Mouse (Mus musculus) G1E (cell line): ENCODE data around the gene Kcnk3.

Experiments used
- CTCF ChIP-seq: IDR thresholded peaks from 2 replicates; pipeline ENCODE4 v1.5.1; 2012; ENCODE audit warnings: low read depth, low read length, inconsistent platforms, mixed read lengths
- GATA1 ChIP-seq: IDR thresholded peaks from 2 replicates; pipeline ENCODE4 v1.6.1; 2012; ENCODE audit warnings: borderline replicate concordance, low read length, inconsistent platforms, mixed read lengths
- POLR2AphosphoS5 ChIP-seq: IDR thresholded peaks from 2 replicates; pipeline ENCODE4 v1.6.1; 2012; ENCODE audit warnings: low read depth, low read length, inconsistent platforms; ENCODE audit not compliant: insufficient replicate concordance
- TAL1 ChIP-seq: conservative IDR thresholded peaks from 2 replicates; pipeline ENCODE4 v1.6.1; 2012; ENCODE audit warnings: low read depth, low read length, inconsistent platforms, mixed read lengths

DNA sequence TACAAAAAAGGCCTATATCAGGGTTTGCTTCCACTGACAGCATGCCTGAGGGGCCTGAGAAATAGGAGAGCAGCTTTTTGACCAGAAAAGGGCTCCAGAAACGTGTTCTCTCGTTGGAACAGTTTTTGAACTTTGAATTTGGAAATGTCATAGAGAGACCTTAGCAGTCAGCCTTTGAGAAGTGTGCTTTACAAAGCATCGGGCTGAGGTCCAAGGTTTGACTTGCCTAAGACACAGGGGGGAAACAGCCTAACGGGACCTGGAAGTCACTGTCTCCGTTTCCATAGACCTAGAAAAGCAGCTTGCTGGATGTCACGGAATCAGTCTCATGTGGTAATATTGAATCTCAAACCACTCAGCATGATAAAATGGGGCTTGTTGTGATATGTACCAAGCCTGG, 36.0 kb upstream of the Kcnk3 start:
- no peak for TF ChIP-seq CTCF
- TF ChIP-seq POLR2AphosphoS5 = no peak
- no peak for TF ChIP-seq TAL1
- no peak for TF ChIP-seq GATA1
